Comparison of ENCODE assay signal across 19 mouse cellular contexts in genomic region chr2:115687612-115688011, GRCm38 (mm10).
"Had no signal": no experiment of that assay in that cellular context is flagged by ENCODE, and none has a peak within 500 bp of the region (broad histone marks: within the 10 kb centered on the region; RNA-seq: fewer than 3 reads in every experiment).

No protein-coding gene starts in this region.

- H3K4me3 ChIP-seq: limb, embryonic 10.5 days; limb, embryonic 13.5 days; liver, embryonic 12.5 days; liver, embryonic 15.5 days; lung, embryonic 15.5 days; megakaryocyte, embryonic 14.5 days; midbrain, embryonic 15.5 days; myocyte had no signal

- H3K27me3 ChIP-seq: limb, embryonic 13.5 days; liver, embryonic 12.5 days; liver, embryonic 15.5 days; lung, embryonic 15.5 days; megakaryocyte, embryonic 14.5 days; midbrain, embryonic 15.5 days had no signal

- H3K4me1 ChIP-seq: limb, embryonic 10.5 days; limb, embryonic 13.5 days; liver, embryonic 12.5 days; liver, embryonic 15.5 days; lung, embryonic 15.5 days; midbrain, embryonic 15.5 days had no signal

- H3K27ac ChIP-seq: limb, embryonic 10.5 days; limb, embryonic 13.5 days; liver, embryonic 12.5 days; liver, embryonic 15.5 days; lung, embryonic 15.5 days; midbrain, embryonic 15.5 days had no signal

- H3K4me2 ChIP-seq: limb, embryonic 13.5 days; liver, embryonic 12.5 days; liver, embryonic 15.5 days; lung, embryonic 15.5 days; midbrain, embryonic 11.5 days; midbrain, embryonic 15.5 days had no signal

- DNase-seq: kidney, adult 18-20 months; kidney, adult 9 months; kidney, postnatal 10 days; kidney, postnatal 36 days; liver; lung, adult 18-20 months; lung, postnatal 10 days; lung, postnatal 36 days; thymus, adult 18-20 months; thymus, postnatal 36 days had no signal

- H3K36me3 ChIP-seq: limb, embryonic 10.5 days; limb, embryonic 13.5 days; lung, embryonic 15.5 days; midbrain, embryonic 15.5 days had no signal

- ATAC-seq: liver, embryonic 12.5 days had no signal

- H3K9ac ChIP-seq: limb, embryonic 13.5 days; liver, embryonic 12.5 days; liver, embryonic 15.5 days; lung, embryonic 15.5 days; midbrain, embryonic 15.5 days had no signal

- H3K9me3 ChIP-seq: limb, embryonic 10.5 days; limb, embryonic 13.5 days; liver, embryonic 12.5 days; liver, embryonic 15.5 days; lung, embryonic 15.5 days; megakaryocyte, embryonic 14.5 days; midbrain, embryonic 15.5 days had no signal
